Mouse (Mus musculus) C2C12 (cell line): ENCODE measurements at regions not wholly inside any gene's neighbourhood (a gene's known extent, or its start where the extent isn't known, plus 50 kb on each side); places are given as distances from the start of the nearest gene placed in this dataset.

Experiments
- CEBPB ChIP-seq: IDR thresholded peaks from one replicate; pipeline ENCODE4 v1.6.1; 2011; ENCODE audit warnings: low read depth, mild to moderate bottlenecking, control low read depth, moderate library complexity
- CTCF ChIP-seq: IDR thresholded peaks from one replicate; pipeline ENCODE4 v1.5.1; 2011; ENCODE audit not compliant: control insufficient read depth, insufficient read depth, insufficient read length
- FOSL1 ChIP-seq: IDR thresholded peaks from one replicate; pipeline ENCODE4 v1.8.0; 2011; ENCODE audit warnings: mild to moderate bottlenecking, low read length; ENCODE audit not compliant: poor library complexity, insufficient read depth, severe bottlenecking
- MAX ChIP-seq: IDR thresholded peaks from one replicate; pipeline ENCODE4 v1.6.1; 2011; ENCODE audit warnings: mild to moderate bottlenecking, control low read depth
- MYOD1 ChIP-seq: IDR thresholded peaks from one replicate; pipeline ENCODE4 v1.6.1; 2011; ENCODE audit warnings: low read depth; ENCODE audit not compliant: control insufficient read depth, insufficient read length
- MYOG ChIP-seq: IDR thresholded peaks from one replicate; pipeline ENCODE4 v1.6.1; 2011; ENCODE audit not compliant: control insufficient read depth, insufficient read length; ENCODE audit errors: extremely low read depth
- USF1 ChIP-seq: IDR thresholded peaks from one replicate; pipeline ENCODE4 v1.6.1; 2011; ENCODE audit warnings: low read depth, mild to moderate bottlenecking, control low read depth, moderate library complexity

- TF ChIP-seq MYOD1 (no peak), FOSL1 (no peak), MAX (no peak), CTCF (no peak), MYOG (no peak), CEBPB (no peak), USF1 (no peak)
These were observed 238.5 kb downstream of the Plk2 start for GRCm38 (mm10) chr13:110633261-110633781.
